Mouse (Mus musculus): ENCODE measurements around the gene Nlgn1. TPM values are rescaled to one million over a fixed set of nuclear protein-coding genes. Genes with fewer than 3 reads are reported as not detected.

Nlgn1 gene
- polyA plus RNA-seq, 1 experiment from 2014 or later, result 34.4 TPM

DNA sequence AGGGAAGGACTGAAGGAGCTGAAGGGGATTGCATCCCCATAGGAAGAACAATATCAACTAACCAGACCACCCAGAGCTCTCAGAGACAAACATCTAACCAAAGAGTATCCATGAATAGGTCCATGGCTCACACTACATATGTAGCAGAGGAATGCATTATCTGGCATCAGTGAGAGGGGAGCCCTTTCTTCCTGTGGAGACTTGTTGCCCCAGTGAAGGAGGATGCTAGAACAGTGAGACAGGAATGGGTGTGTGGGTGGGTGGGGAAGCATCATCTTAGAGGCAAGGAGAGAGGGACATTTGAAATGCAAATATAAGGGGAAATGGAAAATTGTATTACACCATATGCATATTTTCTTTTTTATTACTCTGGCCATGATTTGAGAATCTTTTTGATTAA is 473.9 kb downstream of the Nlgn1 start:
- no peak for ATAC-seq
- no peak overlapping the region for H3K9ac ChIP-seq (ENCODE audit: low read depth, low read length)
- no peak overlapping the region for H3K4me2 ChIP-seq (ENCODE audit: low read length)
- H3K27ac ChIP-seq (ENCODE audit: low read length), result no peak overlapping the region
- H3K4me3 ChIP-seq (ENCODE audit: low read depth, low read length), result no peak overlapping the region
- H3K27me3 ChIP-seq (ENCODE audit: control insufficient read depth, insufficient read depth, low read depth, low read length), result no peaks in the 10 kb centered on the region
- H3K9me3 ChIP-seq (replicated peaks; ENCODE audit: control insufficient read depth, low read length, poor library complexity, severe bottlenecking), result no peaks in the 10 kb centered on the region
- H3K36me3 ChIP-seq (ENCODE audit: control insufficient read depth, insufficient read depth, low read length), result no peaks in the 10 kb centered on the region
- no peaks in the 10 kb centered on the region for H3K4me1 ChIP-seq (ENCODE audit: control insufficient read depth, insufficient read depth, low read length)

DNA sequence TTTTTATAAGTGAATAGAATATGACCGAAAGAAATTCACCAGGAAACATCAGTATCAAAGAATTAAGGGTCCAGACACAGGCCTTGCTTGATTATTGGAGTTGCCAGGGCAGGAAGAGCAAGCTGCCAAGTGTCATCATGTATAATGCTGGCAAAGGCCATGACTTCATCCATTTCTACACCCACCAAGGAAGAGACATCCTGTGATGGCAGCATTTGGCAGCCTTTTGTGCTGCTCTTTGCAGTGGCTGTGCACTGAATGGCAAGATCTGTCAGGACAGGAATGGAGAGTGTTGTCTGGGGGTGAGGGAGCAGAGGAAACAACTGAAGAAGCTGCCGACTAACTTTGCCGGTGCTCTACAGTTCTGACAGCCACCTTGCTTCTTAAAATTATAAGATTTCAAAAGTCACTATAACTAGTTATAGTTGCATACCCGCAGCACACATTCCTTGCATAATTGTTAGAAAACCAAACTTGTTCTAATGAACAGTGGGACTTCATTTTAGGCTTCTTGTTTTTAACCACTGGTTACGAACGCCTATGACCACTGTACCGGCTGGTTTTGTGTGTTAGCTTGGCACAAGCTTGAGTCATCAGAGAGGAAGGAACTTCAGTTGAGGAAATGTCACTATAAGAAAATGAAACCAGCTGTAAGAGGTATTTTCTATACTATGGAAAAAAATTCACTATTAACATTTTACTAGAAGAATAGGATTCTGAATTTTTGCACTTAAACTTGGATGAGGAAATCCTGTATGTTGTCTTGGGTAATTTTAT is 487.4 kb downstream of the Nlgn1 start:
- 0 out of 2 replicates have a peak, but pooled peaks have one; percentile 32 for ATAC-seq
- H3K9ac ChIP-seq (ENCODE audit: low read depth, low read length), result no peak overlapping the region
- WGBS, result 88% methylated on average over 7 of the region's 7 CpGs
- no peaks in the 10 kb centered on the region for H3K27me3 ChIP-seq (ENCODE audit: control insufficient read depth, insufficient read depth, low read depth, low read length)
- H3K27ac ChIP-seq (ENCODE audit: low read length), result no peak overlapping the region
- H3K4me3 ChIP-seq (ENCODE audit: low read depth, low read length), result no peak overlapping the region
- H3K9me3 ChIP-seq (replicated peaks; ENCODE audit: control insufficient read depth, low read length, poor library complexity, severe bottlenecking), result no peaks in the 10 kb centered on the region
- no peak overlapping the region for H3K4me2 ChIP-seq (ENCODE audit: low read length)
- H3K4me1 ChIP-seq (ENCODE audit: control insufficient read depth, insufficient read depth, low read length), result no peaks in the 10 kb centered on the region
- H3K36me3 ChIP-seq (ENCODE audit: control insufficient read depth, insufficient read depth, low read length), result no peaks in the 10 kb centered on the region

DNA sequence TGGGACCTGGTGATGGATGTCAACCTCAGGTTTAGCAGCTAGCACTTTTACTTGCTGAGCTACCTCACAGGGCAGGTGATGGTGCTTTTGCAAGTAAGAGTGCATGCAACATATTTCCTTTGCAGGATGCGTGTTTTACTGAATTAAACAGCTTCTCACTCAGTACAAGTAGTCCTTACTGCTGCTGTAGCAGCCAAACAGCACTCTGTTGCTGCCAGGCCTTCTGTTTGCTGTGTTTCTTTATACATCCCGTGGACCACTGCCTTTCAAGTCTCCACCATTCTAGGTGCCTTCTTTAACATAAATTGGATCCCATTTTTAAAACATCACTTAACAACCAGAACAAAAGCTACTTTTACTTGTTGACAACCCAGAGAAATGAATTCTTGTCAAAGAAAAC is 502.0 kb downstream of the Nlgn1 start:
- H3K9ac ChIP-seq (ENCODE audit: low read depth, low read length), result no peak overlapping the region
- H3K4me2 ChIP-seq (ENCODE audit: low read length), result no peak overlapping the region
- H3K9me3 ChIP-seq (replicated peaks; ENCODE audit: control insufficient read depth, low read length, poor library complexity, severe bottlenecking), result 0 out of 2 replicates have a peak, but pooled peaks cover 2% of the 10 kb centered on the region
- 66% methylated on average over 2 of the region's 2 CpGs for WGBS
- no peak overlapping the region for H3K4me3 ChIP-seq (ENCODE audit: low read depth, low read length)
- no peaks in the 10 kb centered on the region for H3K4me1 ChIP-seq (ENCODE audit: control insufficient read depth, insufficient read depth, low read length)
- ATAC-seq, result no peak
- H3K27ac ChIP-seq (ENCODE audit: low read length), result no peak overlapping the region
- H3K27me3 ChIP-seq (ENCODE audit: control insufficient read depth, insufficient read depth, low read depth, low read length), result no peaks in the 10 kb centered on the region
- H3K36me3 ChIP-seq (ENCODE audit: control insufficient read depth, insufficient read depth, low read length), result no peaks in the 10 kb centered on the region

DNA sequence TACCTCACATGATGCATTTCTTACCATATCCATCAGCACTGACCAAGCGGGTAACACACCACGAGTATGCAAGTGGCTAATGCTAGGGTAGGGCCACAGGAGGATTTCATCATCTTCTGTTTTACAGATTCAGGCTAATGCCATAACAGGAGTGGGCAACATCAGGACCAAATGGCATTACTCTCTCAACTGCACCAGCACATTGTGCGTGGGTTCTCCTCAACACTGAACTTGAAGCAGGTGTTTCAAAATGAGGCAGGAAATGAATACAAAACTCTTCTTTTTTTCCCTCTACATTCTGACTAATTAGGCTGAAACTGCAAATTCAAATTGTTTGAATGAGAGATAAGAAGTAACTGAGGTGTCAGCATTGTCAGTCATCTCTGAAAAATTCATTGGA is 518.9 kb downstream of the Nlgn1 start:
- no peaks in the 10 kb centered on the region for H3K4me1 ChIP-seq (ENCODE audit: control insufficient read depth, insufficient read depth, low read length)
- no peaks in the 10 kb centered on the region for H3K36me3 ChIP-seq (ENCODE audit: control insufficient read depth, insufficient read depth, low read length)
- H3K27me3 ChIP-seq (ENCODE audit: control insufficient read depth, insufficient read depth, low read depth, low read length), result no peaks in the 10 kb centered on the region
- no peak for ATAC-seq
- H3K27ac ChIP-seq (ENCODE audit: low read length), result no peak overlapping the region
- H3K9me3 ChIP-seq (replicated peaks; ENCODE audit: control insufficient read depth, low read length, poor library complexity, severe bottlenecking), result no peaks in the 10 kb centered on the region
- WGBS, result 91% methylated on average over 3 of the region's 3 CpGs
- no peak overlapping the region for H3K4me3 ChIP-seq (ENCODE audit: low read depth, low read length)
- H3K4me2 ChIP-seq (ENCODE audit: low read length), result no peak overlapping the region
- no peak overlapping the region for H3K9ac ChIP-seq (ENCODE audit: low read depth, low read length)

DNA sequence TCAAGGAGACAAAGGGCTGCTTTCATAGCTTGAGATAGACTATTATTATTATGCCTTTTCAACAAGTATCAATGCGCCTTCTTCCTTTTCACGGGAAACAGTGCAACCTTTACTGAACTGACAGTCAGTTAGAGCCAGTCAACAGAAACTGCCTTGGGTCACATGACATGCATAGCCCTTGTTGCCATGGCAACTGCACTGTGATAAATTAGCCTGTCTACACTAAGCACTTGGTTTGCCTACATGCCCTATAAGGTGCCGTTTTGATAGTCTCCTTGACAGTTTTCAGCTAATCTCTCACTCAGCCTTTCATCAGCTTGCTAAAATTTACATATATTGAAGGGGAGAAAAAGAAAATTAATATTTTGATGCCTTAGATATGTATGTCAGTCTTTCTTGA is 524.7 kb downstream of the Nlgn1 start:
- H3K4me1 ChIP-seq (ENCODE audit: control insufficient read depth, insufficient read depth, low read length), result peaks cover 11% of the 10 kb centered on the region
- H3K27me3 ChIP-seq (ENCODE audit: control insufficient read depth, insufficient read depth, low read depth, low read length), result no peaks in the 10 kb centered on the region
- no peak overlapping the region for H3K9ac ChIP-seq (ENCODE audit: low read depth, low read length)
- H3K4me3 ChIP-seq (ENCODE audit: low read depth, low read length), result no peak overlapping the region
- 14% methylated on average over 3 of the region's 3 CpGs for WGBS
- peak; percentile 96 for ATAC-seq
- H3K9me3 ChIP-seq (replicated peaks; ENCODE audit: control insufficient read depth, low read length, poor library complexity, severe bottlenecking), result no peaks in the 10 kb centered on the region
- no peak overlapping the region for H3K4me2 ChIP-seq (ENCODE audit: low read length)
- peak overlapping the region; percentile 25; the same call in 1 of the 2 replicates for H3K27ac ChIP-seq (ENCODE audit: low read length)
- no peaks in the 10 kb centered on the region for H3K36me3 ChIP-seq (ENCODE audit: control insufficient read depth, insufficient read depth, low read length)

DNA sequence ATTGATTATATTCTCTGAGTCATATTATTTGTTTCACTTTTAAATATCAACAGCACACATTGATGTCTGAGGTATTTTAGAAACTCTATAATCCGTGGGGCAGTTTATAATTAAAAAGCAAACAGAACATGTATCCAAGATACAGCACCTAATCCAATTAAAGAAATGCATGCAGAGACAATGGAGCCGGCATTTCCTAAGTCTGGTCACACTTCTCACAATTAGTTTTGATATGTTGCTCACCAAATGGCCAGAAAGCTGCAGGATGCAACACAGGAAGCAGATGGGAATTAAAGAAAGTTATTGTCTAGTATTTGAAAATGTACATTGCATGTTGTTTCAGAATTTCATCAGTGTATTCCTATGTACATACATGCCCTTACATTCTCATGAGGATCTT is 550.6 kb downstream of the Nlgn1 start:
- Histone ChIP-seq H3K4me3 (ENCODE audit: low read depth, low read length) (no peak overlapping the region), H3K9ac (ENCODE audit: low read depth, low read length) (no peak overlapping the region), H3K4me2 (ENCODE audit: low read length) (no peak overlapping the region), H3K27ac (ENCODE audit: low read length) (no peak overlapping the region), H3K36me3 (ENCODE audit: control insufficient read depth, insufficient read depth, low read length) (no peaks in the 10 kb centered on the region), H3K4me1 (ENCODE audit: control insufficient read depth, insufficient read depth, low read length) (no peaks in the 10 kb centered on the region), H3K9me3 (replicated peaks; ENCODE audit: control insufficient read depth, low read length, poor library complexity, severe bottlenecking) (no peaks in the 10 kb centered on the region), H3K27me3 (ENCODE audit: control insufficient read depth, insufficient read depth, low read depth, low read length) (no peaks in the 10 kb centered on the region)
- 38% methylated on average over 2 of the region's 2 CpGs for WGBS
- no peak for ATAC-seq

DNA sequence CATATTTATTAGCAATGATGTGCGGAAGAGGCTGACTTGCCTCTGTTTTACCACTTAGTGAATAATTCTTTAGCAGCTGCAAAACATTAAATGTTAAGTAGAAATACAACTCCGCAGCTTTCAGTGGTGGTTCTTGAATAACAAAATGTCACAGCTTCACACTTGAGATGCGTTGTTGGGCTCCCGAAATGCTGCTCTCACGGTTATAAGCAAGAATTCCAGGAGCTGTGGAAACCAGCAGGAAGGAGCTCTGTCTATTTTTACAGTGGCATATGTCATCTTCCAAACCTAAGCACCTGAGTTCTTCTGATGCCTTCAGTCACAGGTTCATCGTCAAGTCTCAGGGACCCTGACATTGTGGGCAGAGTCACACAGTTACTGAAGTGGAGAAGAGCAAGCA is 556.8 kb downstream of the Nlgn1 start:
- no peak for ATAC-seq
- H3K4me2 ChIP-seq (ENCODE audit: low read length), result no peak overlapping the region
- no peaks in the 10 kb centered on the region for H3K27me3 ChIP-seq (ENCODE audit: control insufficient read depth, insufficient read depth, low read depth, low read length)
- H3K4me3 ChIP-seq (ENCODE audit: low read depth, low read length), result no peak overlapping the region
- H3K27ac ChIP-seq (ENCODE audit: low read length), result 0 out of 2 replicates have a peak overlapping the region, but pooled peaks have one; percentile 11
- H3K9me3 ChIP-seq (replicated peaks; ENCODE audit: control insufficient read depth, low read length, poor library complexity, severe bottlenecking), result no peaks in the 10 kb centered on the region
- no peaks in the 10 kb centered on the region for H3K36me3 ChIP-seq (ENCODE audit: control insufficient read depth, insufficient read depth, low read length)
- WGBS, result 69% methylated on average over 6 of the region's 6 CpGs
- H3K9ac ChIP-seq (ENCODE audit: low read depth, low read length), result no peak overlapping the region
- peaks cover 5% of the 10 kb centered on the region; the same call in 1 of the 2 replicates for H3K4me1 ChIP-seq (ENCODE audit: control insufficient read depth, insufficient read depth, low read length)

DNA sequence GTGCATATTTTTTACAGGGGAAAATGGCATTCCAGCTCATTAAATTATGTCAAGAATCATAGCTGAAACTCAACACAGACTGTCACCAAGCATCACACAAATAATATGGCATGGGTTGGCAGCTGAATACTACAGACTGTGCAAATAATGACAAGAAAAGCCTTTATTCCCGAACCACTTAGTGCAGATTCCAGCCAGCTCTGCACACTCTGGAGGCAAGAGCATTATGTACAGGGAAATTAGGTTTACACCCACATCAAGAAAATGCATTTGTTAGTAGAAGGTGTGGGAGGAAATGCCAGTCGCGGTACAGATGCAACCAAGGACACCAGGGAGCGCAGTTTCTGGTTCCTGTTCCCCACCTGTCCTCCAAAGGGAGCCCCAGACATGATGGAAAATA is 558.4 kb downstream of the Nlgn1 start:
- H3K9ac ChIP-seq (ENCODE audit: low read depth, low read length), result no peak overlapping the region
- WGBS, result 51% methylated on average over 4 of the region's 4 CpGs
- H3K4me3 ChIP-seq (ENCODE audit: low read depth, low read length), result no peak overlapping the region
- no peaks in the 10 kb centered on the region for H3K27me3 ChIP-seq (ENCODE audit: control insufficient read depth, insufficient read depth, low read depth, low read length)
- H3K4me1 ChIP-seq (ENCODE audit: control insufficient read depth, insufficient read depth, low read length), result peaks cover 5% of the 10 kb centered on the region; the same call in 1 of the 2 replicates
- no peak overlapping the region for H3K4me2 ChIP-seq (ENCODE audit: low read length)
- no peaks in the 10 kb centered on the region for H3K9me3 ChIP-seq (replicated peaks; ENCODE audit: control insufficient read depth, low read length, poor library complexity, severe bottlenecking)
- peak overlapping the region; percentile 33; the same call in 1 of the 2 replicates for H3K27ac ChIP-seq (ENCODE audit: low read length)
- H3K36me3 ChIP-seq (ENCODE audit: control insufficient read depth, insufficient read depth, low read length), result no peaks in the 10 kb centered on the region
- ATAC-seq, result peak; percentile 93

DNA sequence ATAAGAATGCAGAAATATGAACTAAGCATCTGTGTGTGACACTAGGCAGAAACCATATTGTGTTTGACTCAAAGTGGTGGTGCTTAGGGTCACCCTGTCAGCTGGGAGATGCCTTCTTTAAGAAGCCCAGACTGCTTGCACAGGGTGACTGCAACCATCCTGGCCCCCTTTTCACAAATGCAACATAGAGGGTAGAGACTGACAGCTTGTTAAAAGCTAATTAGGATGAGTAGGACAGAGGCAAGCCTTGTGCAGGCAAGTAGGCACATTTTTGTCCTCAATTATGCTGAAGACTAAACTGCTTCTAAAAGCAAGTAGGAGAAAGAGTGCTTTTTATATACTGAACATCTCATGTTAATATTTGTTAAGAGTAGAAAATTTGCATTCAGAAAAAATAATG is 558.8 kb downstream of the Nlgn1 start:
- Histone ChIP-seq H3K9ac (ENCODE audit: low read depth, low read length) (no peak overlapping the region), H3K27me3 (ENCODE audit: control insufficient read depth, insufficient read depth, low read depth, low read length) (no peaks in the 10 kb centered on the region), H3K27ac (ENCODE audit: low read length) (peak overlapping the region; percentile 33), H3K36me3 (ENCODE audit: control insufficient read depth, insufficient read depth, low read length) (no peaks in the 10 kb centered on the region), H3K9me3 (replicated peaks; ENCODE audit: control insufficient read depth, low read length, poor library complexity, severe bottlenecking) (no peaks in the 10 kb centered on the region), H3K4me2 (ENCODE audit: low read length) (no peak overlapping the region), H3K4me3 (ENCODE audit: low read depth, low read length) (no peak overlapping the region), H3K4me1 (ENCODE audit: control insufficient read depth, insufficient read depth, low read length) (peaks cover 5% of the 10 kb centered on the region; the same call in 1 of the 2 replicates)
- ATAC-seq, result peak; percentile 86
